In the genomic region with DNA sequence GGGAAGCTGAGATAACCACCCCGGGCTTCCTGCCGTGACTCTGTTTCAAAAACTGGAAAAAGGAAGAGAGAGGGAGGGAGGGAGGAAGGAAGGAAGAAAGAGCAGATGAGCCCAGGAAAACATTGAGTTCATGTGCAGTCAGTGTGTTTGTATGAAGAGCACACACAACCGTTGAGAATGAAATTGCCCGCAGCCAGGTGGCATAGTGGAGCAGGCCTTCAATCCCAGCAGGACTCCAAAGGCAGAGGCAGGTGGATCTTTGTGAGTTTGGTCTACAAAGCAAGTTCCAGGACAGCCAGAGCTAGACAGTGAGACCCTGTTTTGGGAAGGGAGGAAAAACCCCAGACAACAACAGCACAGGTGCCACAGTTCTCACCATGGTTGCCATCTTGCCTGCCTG, we compare ENCODE assay signal across 27 mouse cellular contexts. TPM values are rescaled to one million over a fixed set of nuclear protein-coding genes. Genes with fewer than 3 reads are reported as not detected.
DNase-seq lines count a peak whose midpoint lies in the region; ATAC-seq and TF ChIP-seq lines count a peak whose summit lies in the region.
"Had no signal": no experiment of that assay in that cellular context is flagged by ENCODE, and none has a peak within 500 bp of the region (broad histone marks: within the 10 kb centered on the region; RNA-seq: fewer than 3 reads in every experiment).

No protein-coding gene starts in this region.

- H3K36me3 ChIP-seq in hindbrain, postnatal 0 days (ENCODE audit: insufficient read depth, low read length) = peaks cover 16% of the 10 kb centered on the region; the same call in 1 of the 2 replicates
- H3K36me3 ChIP-seq in hindbrain, embryonic 14.5 days (replicated peaks; ENCODE audit: control insufficient read depth, insufficient read depth) = peaks cover 50% of the 10 kb centered on the region

- no peaks in the 10 kb centered on the region for H3K9me3 ChIP-seq in hindbrain, postnatal 0 days (ENCODE audit: low read length)
- H3K9me3 ChIP-seq in hindbrain, embryonic 14.5 days (ENCODE audit: control insufficient read depth, low read length) = no peaks in the 10 kb centered on the region
- H3K9me3 ChIP-seq: embryonic facial prominence, embryonic 12.5 days; forebrain, embryonic 12.5 days; heart, embryonic 10.5 days; hindbrain, embryonic 12.5 days had no signal

- no peak for ATAC-seq in hindbrain, postnatal 0 days
- no peak for ATAC-seq in hindbrain, embryonic 14.5 days (ENCODE audit: low FRiP score)
- ATAC-seq in granulocyte monocyte progenitor cell, adult 5-6 weeks (replicated peaks; ENCODE audit: poor library complexity, severe bottlenecking) = no peak
- ATAC-seq: CD4-positive, CD25-positive, alpha-beta regulatory T cell, adult 4 months; forebrain, embryonic 16.5 days; intestine, embryonic 16.5 days had no signal

- H3K9ac ChIP-seq in hindbrain, postnatal 0 days (replicated peaks; ENCODE audit: low read length) = no peak overlapping the region
- H3K9ac ChIP-seq in hindbrain, embryonic 14.5 days = no peak overlapping the region
- H3K9ac ChIP-seq: embryonic facial prominence, embryonic 12.5 days; forebrain, embryonic 12.5 days; hindbrain, embryonic 12.5 days had no signal

- peak; percentile 38 for TF ChIP-seq CTCF in hindbrain, postnatal 0 days (IDR thresholded peaks at IDR 0.05; ENCODE audit: low read depth)
- TF ChIP-seq CTCF in left cerebral cortex, adult 2 months (IDR thresholded peaks at IDR 0.05) = peak; percentile 40

- no peaks in the 10 kb centered on the region for H3K27me3 ChIP-seq in hindbrain, postnatal 0 days (ENCODE audit: insufficient read depth, low read length)
- no peaks in the 10 kb centered on the region for H3K27me3 ChIP-seq in hindbrain, embryonic 14.5 days (ENCODE audit: control insufficient read depth, insufficient read depth, low read length)
- H3K27me3 ChIP-seq: embryonic facial prominence, embryonic 12.5 days; forebrain, embryonic 12.5 days had no signal

- no peak overlapping the region for H3K27ac ChIP-seq in hindbrain, postnatal 0 days
- no peak overlapping the region for H3K27ac ChIP-seq in hindbrain, embryonic 14.5 days
- H3K27ac ChIP-seq in left cerebral cortex, adult 2 months = no peak overlapping the region
- H3K27ac ChIP-seq: embryonic facial prominence, embryonic 12.5 days; forebrain, embryonic 12.5 days; gastrocnemius, adult 2 months; heart, embryonic 10.5 days; hindbrain, embryonic 12.5 days had no signal

- WGBS in hindbrain, postnatal 0 days = 91% methylated on average over 4 of the region's 4 CpGs
- 91% methylated on average over 4 of the region's 4 CpGs for WGBS in hindbrain, embryonic 14.5 days

- peak; percentile 24 for DNase-seq in hindbrain, postnatal 0 days (ENCODE audit: low spot score)
- no peak for DNase-seq in hindbrain, embryonic 14.5 days (ENCODE audit: low spot score)
- no peak for DNase-seq in left cerebral cortex, adult 2 months (ENCODE audit: extremely low spot score in 1 of 2, low spot score in 2 of 2)
- DNase-seq in left cerebral cortex, postnatal 4 days = no peak
- DNase-seq in 3T3-L1 (ENCODE audit: low read depth, low spot score) = peak; percentile 21
- DNase-seq in brain, adult 2 months (ENCODE audit: low read depth, low spot score) = peak; percentile 57
- DNase-seq: adrenal gland, adult 8-10 months; adrenal gland, postnatal 36 days; B cell, adult 2 months; cerebellum, adult 11 months; gastrocnemius, adult 2 months; gastrocnemius, postnatal 36 days; heart, adult 18-20 months; heart, postnatal 10 days; heart, postnatal 4 days had no signal

- no peak overlapping the region for H3K4me3 ChIP-seq in hindbrain, postnatal 0 days (ENCODE audit: low read length)
- no peak overlapping the region for H3K4me3 ChIP-seq in hindbrain, embryonic 14.5 days (replicated peaks; ENCODE audit: low read length)
- no peak overlapping the region for H3K4me3 ChIP-seq in left cerebral cortex, adult 2 months
- H3K4me3 ChIP-seq: embryonic facial prominence, embryonic 12.5 days; forebrain, embryonic 12.5 days; gastrocnemius, adult 2 months; heart, embryonic 10.5 days; hindbrain, embryonic 12.5 days had no signal

- intact Hi-C loops in left cerebral cortex, adult 2 months (cut with DNase I) = no loop called here
- intact Hi-C loops in left cerebral cortex, postnatal 4 days (cut with DNase I) = no loop called here

- peaks cover 32% of the 10 kb centered on the region for H3K4me1 ChIP-seq in hindbrain, postnatal 0 days (ENCODE audit: insufficient read depth, low read length)
- peaks cover 30% of the 10 kb centered on the region for H3K4me1 ChIP-seq in hindbrain, embryonic 14.5 days (replicated peaks; ENCODE audit: control insufficient read depth, insufficient read depth, low read length)
- H3K4me1 ChIP-seq: embryonic facial prominence, embryonic 12.5 days; heart, embryonic 10.5 days had no signal

- no peak overlapping the region for H3K4me2 ChIP-seq in hindbrain, postnatal 0 days (ENCODE audit: low read depth, low read length)
- no peak overlapping the region for H3K4me2 ChIP-seq in hindbrain, embryonic 14.5 days (replicated peaks)
- H3K4me2 ChIP-seq: embryonic facial prominence, embryonic 12.5 days; forebrain, embryonic 12.5 days; hindbrain, embryonic 12.5 days had no signal

RNA-seq across cellular contexts. Expression of gene Gm6583, which starts 11.5 kb away (rescaled TPM):
- not detected in 2 replicates for total RNA-seq in hindbrain, postnatal 0 days (2014; rRNA removed)
- 0.06 TPM in 1 of 2 replicates, not detected in the other for polyA plus RNA-seq in hindbrain, postnatal 0 days (2015; fragmentation: Nextera tagmentation; extraction: Ambion mirVana)
- 0.13 and 0.14 TPM in 2 replicates for polyA plus RNA-seq in hindbrain, embryonic 14.5 days (2014; fragmentation: Nextera tagmentation; extraction: Ambion mirVana)
- total RNA-seq in left cerebral cortex, adult 2 months (2021) = not detected
- not detected for total RNA-seq in left cerebral cortex, postnatal 4 days (2021)
- total RNA-seq in granulocyte monocyte progenitor cell, adult 5-6 weeks (2014; fragmentation: Nextera tagmentation) = not detected in 2 replicates
- not detected in 2 replicates for total RNA-seq in granulocyte monocyte progenitor cell, adult 5-6 weeks (2017)
- total RNA-seq: adrenal gland, postnatal 36 days; common myeloid progenitor, adult 5-6 weeks; G1E; gastrocnemius, adult 2 months; gastrocnemius, postnatal 36 days; heart, adult 18-20 months had no signal
- polyA plus RNA-seq: brain, embryonic 14.5 days; G1E; heart, embryonic 14.5 days had no signal

RNA-seq across cellular contexts. Expression of gene Hps4, which starts 24.5 kb away (rescaled TPM):
- 43.9 and 45.6 TPM in 2 replicates for total RNA-seq in hindbrain, postnatal 0 days (2014; rRNA removed)
- 32.7 and 33.6 TPM in 2 replicates for polyA plus RNA-seq in hindbrain, postnatal 0 days (2015; fragmentation: Nextera tagmentation; extraction: Ambion mirVana)
- 32.8 and 36.0 TPM in 2 replicates for polyA plus RNA-seq in hindbrain, embryonic 14.5 days (2014; fragmentation: Nextera tagmentation; extraction: Ambion mirVana)
- total RNA-seq in left cerebral cortex, adult 2 months (2021) = 10 to 100 TPM; 26.9 to 38.3 TPM
- total RNA-seq in left cerebral cortex, postnatal 4 days (2021) = 10 to 100 TPM; 32.6 to 32.8 TPM
- total RNA-seq in granulocyte monocyte progenitor cell, adult 5-6 weeks (2014; fragmentation: Nextera tagmentation) = 16.4 and 32.1 TPM in 2 replicates
- 10.5 and 13.6 TPM in 2 replicates for total RNA-seq in granulocyte monocyte progenitor cell, adult 5-6 weeks (2017)

RNA-seq across cellular contexts. Expression of gene Srrd, which starts 24.5 kb away (rescaled TPM):
- total RNA-seq in hindbrain, postnatal 0 days (2014; rRNA removed) = 84.3 and 92.0 TPM in 2 replicates
- polyA plus RNA-seq in hindbrain, postnatal 0 days (2015; fragmentation: Nextera tagmentation; extraction: Ambion mirVana) = 49.1 and 56.0 TPM in 2 replicates
- 60.4 and 62.5 TPM in 2 replicates for polyA plus RNA-seq in hindbrain, embryonic 14.5 days (2014; fragmentation: Nextera tagmentation; extraction: Ambion mirVana)
- 10 to 100 TPM; 23.1 to 29.9 TPM for total RNA-seq in left cerebral cortex, adult 2 months (2021)
- 10 to 100 TPM; 30.7 to 34.4 TPM for total RNA-seq in left cerebral cortex, postnatal 4 days (2021)
- total RNA-seq in granulocyte monocyte progenitor cell, adult 5-6 weeks (2014; fragmentation: Nextera tagmentation) = 40.5 and 47.7 TPM in 2 replicates
- 15.6 and 17.6 TPM in 2 replicates for total RNA-seq in granulocyte monocyte progenitor cell, adult 5-6 weeks (2017)

RNA-seq across cellular contexts. Expression of gene Asphd2, which starts 27.3 kb away (rescaled TPM):
- total RNA-seq in hindbrain, postnatal 0 days (2014; rRNA removed) = 143 and 164 TPM in 2 replicates
- polyA plus RNA-seq in hindbrain, postnatal 0 days (2015; fragmentation: Nextera tagmentation; extraction: Ambion mirVana) = 113 and 118 TPM in 2 replicates
- polyA plus RNA-seq in hindbrain, embryonic 14.5 days (2014; fragmentation: Nextera tagmentation; extraction: Ambion mirVana) = 79.3 and 85.9 TPM in 2 replicates
- total RNA-seq in left cerebral cortex, adult 2 months (2021) = 100 to 1,000 TPM; 180 to 183 TPM
- 100 to 1,000 TPM; 130 to 134 TPM for total RNA-seq in left cerebral cortex, postnatal 4 days (2021)
- total RNA-seq in granulocyte monocyte progenitor cell, adult 5-6 weeks (2014; fragmentation: Nextera tagmentation) = not detected in 2 replicates
- not detected in 2 replicates for total RNA-seq in granulocyte monocyte progenitor cell, adult 5-6 weeks (2017)
- polyA plus RNA-seq: CD4-positive, CD25-positive, alpha-beta regulatory T cell, adult 4 months; G1E had no signal

RNA-seq across cellular contexts. Expression of gene Tfip11, which starts 41.2 kb away (rescaled TPM):
- 16.5 and 20.2 TPM in 2 replicates for total RNA-seq in hindbrain, postnatal 0 days (2014; rRNA removed)
- polyA plus RNA-seq in hindbrain, postnatal 0 days (2015; fragmentation: Nextera tagmentation; extraction: Ambion mirVana) = 24.3 and 24.4 TPM in 2 replicates
- 24.9 and 26.4 TPM in 2 replicates for polyA plus RNA-seq in hindbrain, embryonic 14.5 days (2014; fragmentation: Nextera tagmentation; extraction: Ambion mirVana)
- 10 to 100 TPM; 43.0 to 45.0 TPM for total RNA-seq in left cerebral cortex, adult 2 months (2021)
- total RNA-seq in left cerebral cortex, postnatal 4 days (2021) = 10 to 100 TPM; 33.2 to 34.9 TPM
- 20.1 and 32.4 TPM in 2 replicates for total RNA-seq in granulocyte monocyte progenitor cell, adult 5-6 weeks (2014; fragmentation: Nextera tagmentation)
- 13.6 and 16.6 TPM in 2 replicates for total RNA-seq in granulocyte monocyte progenitor cell, adult 5-6 weeks (2017)

Comparison
In these comparisons a context has a peak if more than half of its experiments do, and no peak if none do; other contexts are left out.
1. DNase-seq: peak in hindbrain, postnatal 0 days (single experiment), 3T3-L1 (single experiment) and brain, adult 2 months (single experiment); none in hindbrain, embryonic 14.5 days (single experiment), left cerebral cortex, adult 2 months (0 of 2) and left cerebral cortex, postnatal 4 days (single experiment).